Mouse (Mus musculus) fibroblast of lung, adult 2 months (primary cell): ENCODE data around the gene Mkrn1.
A peak's percentile ranks its signal among the peaks of the same experiment; 100 is the strongest.
"Not testable (repeated sequence)": the region's sequence is repeated elsewhere in the genome, so short reads cannot be mapped to it uniquely, and the experiment has no call there.

ENCODE experiments used
- DNase-seq: peaks from one replicate; pipeline ENCODE4 v3.0.0-alpha.2; 2011; ENCODE audit warnings: low read depth

The Mkrn1 gene

DNA sequence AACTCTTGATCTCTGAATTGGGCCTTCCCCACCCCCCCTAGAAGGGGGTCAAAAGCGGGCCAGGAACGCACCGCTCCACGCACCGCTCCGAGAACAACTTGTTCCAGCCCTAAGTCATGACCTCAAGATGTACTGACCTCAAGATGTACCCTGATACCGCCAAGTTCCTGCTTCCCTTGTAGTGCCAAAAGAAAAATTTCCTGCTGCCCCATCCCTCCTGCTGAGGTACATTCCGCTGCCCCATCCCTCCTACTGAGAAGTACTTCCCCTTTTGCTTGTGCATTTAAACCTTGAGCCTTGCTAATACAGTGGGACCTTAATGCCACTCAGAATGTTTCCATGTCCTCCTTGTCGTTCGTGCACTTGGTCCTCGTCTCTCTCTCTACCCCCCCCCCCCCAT lies 10.5 kb upstream of the Mkrn1 start:
- DNase-seq: no peak

DNA sequence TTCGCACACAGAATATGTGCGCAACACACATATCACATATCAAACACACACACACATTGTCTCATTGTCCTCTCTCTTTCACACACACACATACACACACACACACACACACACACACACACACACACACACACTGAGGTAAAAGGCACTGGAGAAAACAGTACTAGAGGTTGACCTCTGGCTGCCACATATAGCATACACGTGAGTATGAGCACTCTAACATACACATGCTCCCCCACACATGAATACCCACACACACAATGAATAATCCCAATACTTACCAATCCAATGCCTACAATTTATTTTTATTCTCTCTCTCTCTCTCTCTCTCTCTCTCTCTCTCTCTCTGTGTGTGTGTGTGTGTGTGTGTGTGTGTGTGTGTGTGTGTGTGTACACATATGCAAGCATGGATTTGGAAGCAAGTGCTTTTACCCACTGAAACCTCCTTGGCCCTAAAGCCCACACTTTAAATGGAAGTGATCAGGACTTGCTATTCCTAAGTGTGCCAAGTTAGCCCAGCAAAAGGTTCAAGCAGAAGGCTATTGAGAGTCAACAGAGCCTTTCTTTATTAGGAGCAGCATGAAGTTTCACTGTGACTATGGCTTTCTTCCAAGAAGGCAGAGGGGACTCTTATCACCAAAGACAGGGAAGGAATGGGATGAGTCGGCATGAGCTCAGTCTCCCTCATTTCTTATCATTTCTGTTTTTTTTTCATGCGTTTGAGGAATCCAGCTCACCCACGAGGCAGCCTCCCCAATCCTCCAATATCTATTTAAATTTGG lies 8.9 kb upstream of the Mkrn1 start:
- DNase-seq: no peak

DNA sequence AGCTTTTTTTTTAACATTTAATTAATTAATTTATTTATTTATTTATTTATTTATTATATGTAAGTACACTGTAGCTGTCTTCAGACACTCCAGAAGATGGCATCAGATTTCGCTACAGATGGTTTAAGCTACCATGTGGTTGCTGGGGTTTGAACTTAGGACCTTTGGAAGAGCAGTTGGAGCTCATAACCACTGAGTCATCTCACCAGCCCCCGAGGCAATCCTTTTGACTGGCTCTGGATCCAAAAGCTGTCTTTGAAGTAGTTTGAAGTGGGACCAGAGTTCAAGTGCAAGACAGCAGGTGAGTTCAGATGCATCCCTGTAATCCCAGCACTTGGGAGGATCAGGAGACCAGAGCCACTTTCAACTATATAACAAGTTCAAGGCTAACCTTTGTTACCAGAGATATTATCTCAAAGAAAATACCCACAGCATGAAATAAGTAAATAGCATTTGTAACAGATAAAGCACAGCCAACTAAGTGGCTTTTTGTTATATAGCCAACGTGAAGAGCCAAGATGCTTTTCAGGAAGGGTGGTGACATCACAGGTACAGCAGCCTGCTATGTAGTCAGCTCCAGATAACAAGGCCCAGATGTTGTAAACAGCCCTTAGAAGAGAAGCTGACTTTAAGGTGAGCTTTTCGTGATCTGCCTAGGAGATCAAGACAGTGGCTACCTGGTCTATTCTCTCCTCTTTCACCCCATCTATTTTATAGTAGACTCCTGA lies 7.2 kb upstream of the Mkrn1 start:
- DNase-seq: no peak

DNA sequence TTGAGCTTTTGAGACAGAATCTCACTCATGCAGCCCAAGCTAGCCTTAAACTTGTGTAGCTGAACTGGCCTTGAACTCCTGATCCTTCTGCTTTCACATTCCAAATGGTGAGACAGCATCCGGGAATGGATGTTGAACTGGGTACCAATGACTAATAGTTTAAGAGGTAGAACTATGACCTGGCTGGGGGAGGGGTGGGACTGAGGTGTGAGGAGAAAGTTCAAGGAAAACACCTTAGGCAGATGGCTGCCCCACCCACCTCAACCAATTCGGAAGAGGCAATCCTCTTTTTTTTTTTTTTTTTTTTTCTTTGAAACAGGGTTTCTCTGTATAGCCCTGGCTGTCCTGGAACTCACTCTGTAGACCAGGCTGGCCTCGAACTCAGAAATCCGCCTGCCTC lies 6.5 kb upstream of the Mkrn1 start:
- DNase-seq: no peak

DNA sequence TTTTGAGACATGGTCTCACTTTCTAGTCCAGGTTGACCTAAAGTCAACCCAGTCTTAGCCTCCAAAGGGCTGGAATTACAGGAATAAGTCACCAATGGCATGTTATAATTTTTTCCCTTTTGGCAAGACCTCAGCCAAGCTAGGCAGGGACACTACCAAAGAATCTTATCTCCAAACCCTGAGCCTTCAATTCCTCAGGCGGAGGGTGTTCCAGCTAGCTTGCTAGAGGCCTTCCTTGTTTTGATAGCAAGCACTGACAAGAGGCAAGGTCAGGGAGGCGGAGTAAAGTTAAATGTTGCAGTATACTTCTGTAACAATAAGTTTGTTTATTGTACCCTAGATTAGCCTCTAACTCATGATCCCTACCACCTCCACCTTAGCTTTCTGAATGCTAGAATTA lies 4.9 kb upstream of the Mkrn1 start:
- no peak for DNase-seq

DNA sequence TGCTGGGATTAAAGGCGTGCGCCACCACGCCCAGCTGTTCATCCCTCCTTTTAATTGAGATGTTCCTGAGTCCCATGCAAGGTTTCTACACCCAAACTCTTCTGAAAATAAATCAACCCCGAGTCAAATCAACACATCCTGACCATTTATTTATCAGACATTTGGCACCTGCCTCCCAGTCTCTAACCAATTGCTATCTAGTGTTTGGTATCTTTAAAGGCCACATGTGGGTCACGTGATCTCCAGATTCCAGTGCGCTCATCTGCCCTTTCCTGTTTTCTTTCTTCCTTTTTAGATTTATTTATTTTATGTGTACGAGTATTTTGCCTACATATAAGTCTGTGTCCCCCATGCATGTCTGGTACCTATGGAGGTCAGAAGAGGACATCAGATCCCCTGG lies 3.4 kb upstream of the Mkrn1 start:
- no peak for DNase-seq

DNA sequence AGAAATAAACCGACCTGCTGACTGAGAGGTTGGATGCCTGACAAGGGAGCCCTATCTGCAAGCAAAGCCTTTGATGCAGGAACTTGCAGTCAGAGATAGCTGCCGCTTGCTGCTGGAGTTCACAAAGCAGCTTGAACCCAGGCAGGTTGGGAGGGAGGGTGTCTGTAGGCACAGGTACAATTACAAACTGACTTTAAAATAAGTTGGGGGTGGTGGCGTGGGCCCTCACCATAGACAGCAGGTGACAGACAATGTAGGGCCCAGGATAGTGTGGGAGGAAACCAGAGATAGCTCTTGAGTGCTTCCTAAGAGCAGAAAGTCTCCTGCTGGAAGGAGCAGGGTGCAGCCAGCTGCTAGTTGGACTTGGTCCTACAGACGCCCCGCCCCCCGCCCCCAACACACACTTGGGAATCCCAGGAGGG lies 2.9 kb upstream of the Mkrn1 start:
- no peak for DNase-seq

DNA sequence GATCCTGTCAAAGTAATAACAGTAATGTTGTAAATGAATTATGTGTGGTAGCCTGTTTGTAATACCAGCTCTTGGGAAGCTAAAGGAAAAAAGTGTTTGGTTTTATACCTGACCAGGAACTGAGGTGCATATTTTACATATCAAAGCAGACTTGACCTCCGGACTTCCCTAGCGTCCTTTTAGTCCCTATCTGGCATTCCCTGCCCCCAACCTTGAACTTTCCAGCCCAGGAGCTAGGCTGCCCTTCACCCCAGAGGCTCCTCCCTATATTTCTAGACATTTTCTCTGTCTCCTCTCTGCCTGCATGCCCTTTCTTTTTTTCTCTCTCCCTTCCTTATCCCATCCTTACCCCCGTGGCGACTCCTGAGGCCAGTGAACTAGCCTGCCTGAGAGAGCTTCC lies 605 bp upstream of the Mkrn1 start:
- DNase-seq: no peak

DNA sequence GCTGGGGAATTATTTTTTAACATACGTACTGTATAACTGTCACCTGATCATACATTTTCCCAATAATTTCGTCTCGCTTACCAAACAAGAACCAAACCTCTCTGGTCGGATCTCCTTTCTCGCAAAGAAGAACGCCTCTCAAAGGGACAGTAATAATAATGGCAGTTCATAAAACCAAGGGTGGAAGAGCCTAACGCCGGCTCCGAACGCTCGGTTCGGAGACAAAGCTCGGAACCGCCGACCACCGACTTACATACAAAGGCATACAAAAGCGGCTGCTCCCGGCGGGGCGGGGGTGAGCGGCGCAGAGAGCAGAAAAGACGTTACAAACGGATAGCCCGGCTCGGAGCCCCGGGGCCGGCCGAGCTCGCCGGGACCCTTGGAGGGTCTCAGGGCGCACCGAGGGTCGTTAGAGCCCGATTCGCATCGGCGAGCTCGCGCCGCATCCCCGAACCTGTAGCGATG lies 844 bp downstream of the Mkrn1 start:
- DNase-seq: no peak

DNA sequence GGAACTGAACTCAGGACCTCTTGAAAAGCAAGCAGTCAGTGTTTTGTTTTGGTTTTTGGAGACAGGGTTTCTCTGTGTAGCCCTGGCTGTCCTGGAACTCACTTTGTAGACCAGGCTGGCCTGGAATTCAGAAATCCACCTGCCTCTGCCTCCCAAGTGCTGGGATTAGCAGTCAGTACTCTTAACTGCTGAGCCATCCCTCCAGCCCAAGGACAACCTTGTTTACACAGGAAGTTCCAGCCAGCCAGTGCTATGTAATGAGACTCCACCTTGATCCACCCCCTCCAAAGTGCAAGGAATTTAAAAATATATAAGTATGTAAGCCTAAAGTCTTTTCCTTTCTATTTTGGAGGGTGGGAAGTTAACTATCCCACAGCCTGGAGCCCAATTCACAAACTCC lies 3.6 kb downstream of the Mkrn1 start:
- DNase-seq: not testable (repeated sequence)

DNA sequence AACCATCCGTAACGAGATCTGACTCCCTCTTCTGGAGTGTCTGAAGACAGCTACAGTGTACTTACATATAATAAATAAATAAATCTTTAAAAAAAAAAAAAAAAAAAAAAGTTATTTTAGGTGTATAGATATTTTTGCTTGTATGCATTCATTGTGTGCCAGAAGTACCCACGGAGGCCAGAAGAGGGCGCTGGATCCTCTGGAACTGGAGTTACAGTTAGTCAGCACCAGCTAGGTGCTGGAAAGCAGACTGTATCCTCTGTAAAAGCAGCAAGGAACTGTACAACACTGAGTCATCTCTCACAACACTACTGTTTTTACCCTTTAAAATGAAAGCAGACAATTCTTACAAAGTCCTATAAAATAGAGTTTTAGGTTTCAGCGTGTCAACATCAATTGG lies 4.5 kb downstream of the Mkrn1 start:
- DNase-seq: peak; percentile 61

DNA sequence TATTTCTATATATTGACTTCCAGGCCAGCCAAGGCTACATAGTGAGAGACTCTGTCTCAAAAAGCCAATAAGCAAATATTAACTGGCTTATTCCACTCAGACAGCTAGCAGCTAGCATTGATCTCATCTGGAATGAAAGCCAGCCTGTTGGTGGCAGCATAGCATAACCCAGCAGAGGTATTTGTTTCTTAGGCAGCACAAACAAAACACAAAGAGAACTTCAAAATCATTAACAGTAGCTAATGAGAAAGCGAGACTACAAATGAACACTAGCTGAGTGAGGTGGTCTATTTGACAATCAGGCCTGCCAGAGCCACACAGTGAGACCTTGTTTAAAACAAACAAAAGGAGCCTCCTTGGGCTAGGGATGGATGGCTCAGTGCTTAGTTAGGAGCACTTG lies 6.2 kb downstream of the Mkrn1 start:
- no peak for DNase-seq

DNA sequence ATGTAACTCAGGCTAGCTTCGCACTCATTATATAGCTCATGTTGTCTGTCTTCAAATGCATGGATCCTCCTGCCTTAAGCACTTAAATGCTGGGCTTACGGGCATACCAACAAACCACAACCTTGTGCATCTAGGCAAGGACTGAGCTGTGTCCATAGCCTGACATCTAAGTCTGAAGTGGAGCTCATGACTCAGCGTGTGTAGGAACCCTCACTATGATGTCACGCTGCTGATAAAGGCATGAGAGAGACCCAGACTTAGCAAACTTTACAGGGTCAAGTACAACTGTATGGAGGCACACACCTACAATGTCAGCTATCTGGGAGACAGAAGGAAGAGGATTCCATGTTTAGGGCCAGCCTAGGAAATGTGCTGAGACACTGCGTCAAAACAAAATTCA lies 13.8 kb downstream of the Mkrn1 start:
- no peak for DNase-seq

DNA sequence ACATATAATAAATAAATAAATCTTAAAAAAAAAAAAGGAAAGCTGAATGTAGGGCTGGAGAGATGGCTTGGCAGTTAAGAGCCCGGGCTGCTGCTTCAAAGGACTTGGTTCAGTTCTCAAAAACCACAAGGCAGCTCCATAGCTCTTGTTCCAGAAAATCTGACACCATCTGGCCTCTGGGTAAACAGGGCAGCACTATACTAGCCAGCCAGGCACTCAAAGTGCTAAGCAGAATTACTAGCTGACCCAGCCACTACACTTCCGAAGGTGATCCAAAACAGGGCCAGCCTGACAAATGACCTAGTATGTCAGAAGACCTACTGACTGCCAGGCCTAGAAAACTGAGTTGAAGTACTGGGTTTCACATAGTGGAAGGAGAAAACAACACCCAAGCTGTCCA lies 17.1 kb downstream of the Mkrn1 start:
- DNase-seq: peak; percentile 29

DNA sequence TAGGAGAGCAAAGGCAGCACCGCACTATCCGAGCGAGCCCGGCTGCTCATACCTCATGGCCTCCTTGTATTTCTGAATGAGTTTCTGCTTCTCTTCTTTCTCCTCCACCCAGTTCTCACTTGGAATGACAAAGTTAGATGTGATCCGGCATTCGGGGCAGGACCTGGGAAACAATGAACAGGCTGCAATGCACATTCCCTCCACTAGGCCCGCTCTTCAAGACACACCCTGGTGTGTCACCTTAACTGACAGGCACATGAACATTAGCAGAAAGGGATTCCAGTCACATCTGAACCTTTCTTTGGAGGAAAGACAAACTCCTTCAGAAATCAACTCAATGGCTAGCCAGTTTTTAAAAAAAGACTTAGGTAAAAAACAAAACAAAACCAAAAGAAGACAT lies 19.9 kb downstream of the Mkrn1 start:
- no peak for DNase-seq

DNA sequence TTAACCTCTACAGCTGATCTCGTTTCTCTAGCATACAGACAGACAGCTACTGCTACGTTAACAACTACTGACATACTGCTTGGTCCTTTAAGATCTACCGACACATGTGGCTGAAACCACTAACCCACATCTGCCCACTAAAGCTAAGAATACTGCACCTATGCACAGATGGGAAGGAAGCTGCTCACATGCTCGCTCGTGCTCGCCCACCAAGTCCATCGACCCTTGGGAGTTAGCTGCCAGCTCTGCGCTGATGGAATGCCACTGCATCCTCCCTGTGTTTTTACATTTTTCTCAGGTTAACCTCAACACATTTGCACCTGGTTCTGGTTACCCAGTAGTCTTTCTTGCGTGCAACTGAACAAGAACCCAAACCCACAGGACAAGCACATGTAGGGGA lies 21.9 kb downstream of the Mkrn1 start:
- DNase-seq: no peak

DNA sequence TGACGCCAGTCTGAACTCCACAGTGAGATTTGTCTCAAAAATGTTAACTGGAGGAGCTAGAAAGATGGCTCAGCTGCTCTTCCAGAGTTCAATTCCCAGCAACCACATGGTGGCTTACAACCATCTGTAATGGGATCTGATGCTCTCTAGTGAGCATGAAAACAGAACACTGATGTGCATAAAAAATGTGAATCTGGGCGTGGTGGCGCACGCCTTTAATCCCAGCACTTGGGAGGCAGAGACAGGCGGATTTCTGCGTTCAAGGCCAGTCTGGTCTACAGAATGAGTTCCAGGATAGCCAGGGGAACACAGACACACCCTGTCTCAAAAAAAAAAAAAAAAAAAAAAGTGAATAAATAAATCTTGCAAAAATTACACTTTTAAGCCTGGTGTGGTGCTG lies 23.2 kb downstream of the Mkrn1 start:
- DNase-seq: no peak

DNA sequence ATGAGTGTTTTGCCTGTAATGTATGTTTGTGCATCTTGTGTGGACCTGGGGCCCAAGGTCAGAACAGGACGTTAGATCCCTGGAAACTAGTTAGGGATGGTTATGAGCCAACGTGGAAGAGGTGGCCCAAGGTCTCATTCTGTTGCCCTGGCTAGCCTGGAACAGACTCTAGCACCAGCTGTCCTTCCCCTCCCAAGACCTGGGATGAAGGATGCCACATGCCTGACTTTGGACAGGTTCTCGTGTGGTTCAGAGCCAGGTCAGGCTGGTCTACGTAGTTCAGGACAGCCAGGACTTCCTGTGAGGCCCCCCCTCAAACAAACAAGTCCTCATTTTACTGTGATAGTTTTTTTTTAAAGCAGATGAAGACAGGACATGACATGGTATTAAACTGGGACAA lies 24.3 kb downstream of the Mkrn1 start:
- DNase-seq: no peak

DNA sequence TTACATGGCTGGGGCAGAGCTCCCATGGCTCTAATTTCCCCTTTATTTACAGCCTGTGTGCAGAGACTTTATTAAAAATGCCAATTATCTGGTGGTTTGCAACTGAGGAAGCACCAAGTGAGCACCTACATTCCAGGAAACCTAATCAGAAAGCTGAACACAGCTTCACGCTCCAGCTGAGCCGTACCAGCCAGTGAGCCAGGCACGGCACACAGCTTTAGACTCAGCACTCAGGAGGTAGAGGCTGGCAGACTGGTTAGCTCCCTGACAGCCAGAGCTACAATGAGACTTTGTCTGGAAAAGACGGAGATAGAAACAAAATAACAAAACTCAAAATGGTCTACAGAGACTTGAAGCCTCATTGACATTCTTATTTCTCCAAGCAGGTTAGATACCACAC lies 24.8 kb downstream of the Mkrn1 start:
- DNase-seq: no peak

DNA sequence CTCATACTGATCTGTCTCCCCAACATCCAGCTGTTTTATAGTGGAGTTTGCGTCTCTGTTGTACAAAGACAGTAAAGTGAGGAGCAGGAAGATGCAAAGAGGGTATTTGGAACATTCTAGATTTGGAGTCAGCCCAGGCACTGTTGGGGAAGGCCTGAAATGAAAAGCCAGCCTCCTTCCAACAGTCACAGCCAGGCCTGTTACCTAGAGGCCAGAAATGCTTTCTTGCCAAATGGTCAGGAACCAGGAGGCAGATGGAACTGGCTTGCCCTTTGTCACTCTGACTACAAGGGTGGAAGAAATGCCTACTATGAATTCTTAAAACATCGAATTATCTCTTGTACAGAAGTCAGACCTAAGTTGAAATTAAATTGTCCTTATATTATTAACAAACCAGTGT lies 30.3 kb downstream of the Mkrn1 start:
- DNase-seq: no peak

DNA sequence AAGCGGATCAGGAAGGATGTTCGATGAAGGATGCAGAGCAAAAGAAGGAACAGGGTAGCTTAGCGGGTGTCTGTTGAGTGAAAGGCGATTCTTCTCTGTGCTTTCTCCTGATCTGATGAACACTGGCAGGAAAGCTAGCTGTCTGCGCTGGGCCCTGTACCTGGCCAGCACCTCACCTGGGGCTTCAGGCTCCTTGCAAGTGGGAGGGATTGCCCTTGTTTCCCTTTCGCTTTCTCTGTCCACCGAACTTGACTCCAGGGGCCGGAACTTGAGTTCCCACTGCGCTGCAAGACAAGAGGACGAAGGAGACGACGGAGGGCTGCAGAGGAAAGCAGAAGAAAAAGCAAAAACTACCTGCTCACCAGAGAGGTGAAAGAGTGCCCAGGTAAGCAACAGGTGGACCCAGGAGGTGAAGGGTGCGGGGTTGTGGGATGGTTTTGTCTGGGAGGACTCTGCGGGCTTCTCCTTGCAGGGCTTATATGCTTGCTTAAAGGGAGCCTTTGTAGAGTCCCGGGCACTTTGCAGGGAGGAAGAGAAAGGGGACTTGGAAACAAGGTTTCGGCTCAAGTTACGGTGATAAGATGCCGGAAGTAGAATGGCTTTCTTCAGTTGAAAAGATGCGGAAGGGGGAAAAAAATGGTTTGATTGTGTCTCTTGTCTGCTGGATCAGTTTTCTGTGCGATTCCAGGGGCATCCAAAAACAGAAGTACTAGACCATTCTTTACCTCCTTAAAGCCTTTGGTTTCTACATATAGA lies 39.0 kb downstream of the Mkrn1 start, which contains the start of gene Rab19:
TSS of gene Rab19 (plus strand) at position 51 of the 756 bp plus-strand sequence.
- no peak for DNase-seq

DNA sequence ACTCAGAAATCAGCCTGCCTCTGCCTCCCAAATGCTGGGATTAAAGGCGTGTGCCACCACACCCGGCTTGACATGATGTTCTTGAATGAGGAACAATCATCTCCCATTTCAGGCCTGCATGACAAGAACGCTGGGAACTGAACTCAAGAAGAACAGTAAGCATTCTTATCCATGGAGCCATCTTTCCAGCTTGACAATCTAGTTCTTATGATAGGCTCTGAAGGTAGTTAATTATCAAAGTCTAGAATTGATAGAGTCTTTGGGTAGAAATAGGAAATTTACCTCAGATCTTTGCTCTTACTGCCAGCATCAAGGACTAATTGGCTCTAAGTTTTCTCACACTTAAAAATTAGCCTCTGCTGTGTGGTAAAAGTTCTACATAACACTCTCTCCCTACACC lies 40.0 kb downstream of the Mkrn1 start:
- no peak for DNase-seq

DNA sequence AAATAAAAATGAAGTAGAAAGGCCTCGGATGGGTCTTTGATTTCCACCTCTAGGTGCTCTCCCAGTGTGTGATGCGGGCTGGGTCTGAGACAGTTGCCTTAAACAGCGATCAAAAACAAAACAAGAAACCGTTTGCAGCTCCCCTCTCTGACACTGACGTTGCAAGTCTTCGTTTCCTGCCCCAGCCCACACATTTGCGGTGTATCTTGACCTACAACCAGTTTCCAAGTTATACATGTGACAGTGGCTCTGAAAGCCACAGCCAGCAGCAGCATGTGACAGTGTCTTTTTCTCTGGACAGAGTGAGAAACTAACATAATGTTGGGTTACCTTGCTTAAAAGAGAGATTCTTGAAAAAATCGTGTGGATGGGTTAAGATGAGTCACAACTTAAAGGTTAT lies 40.5 kb downstream of the Mkrn1 start:
- DNase-seq: no peak
